Mouse (Mus musculus) limb, embryonic 10.5 days (tissue): Measurements from ENCODE around the gene Olfr90. TPM values are rescaled to one million over a fixed set of nuclear protein-coding genes. Genes with fewer than 3 reads are reported as not detected.

Source experiments
- polyA plus RNA-seq: library from polyadenylated mRNA; unstranded; fragments of >200 nt; fragmentation: Nextera tagmentation; extraction: Ambion mirVana; gene quantifications from 2 replicates; pipeline ENCODE4 v1.2.1, GENCODE M21; 2016

Gene Olfr90
- polyA plus RNA-seq, 1 experiment from 2014 or later, result 0.06 TPM

Other genes starting within 250 kb of the Olfr90 start
- gene Trim15, start 221.3 kb downstream of the Olfr90 start, polyA plus RNA-seq, result 0.18 and 0.30 TPM in 2 replicates
- 5.1 and 5.8 TPM in 2 replicates for gene Trim10, start 218.9 kb downstream of the Olfr90 start, polyA plus RNA-seq
- gene Trim40, start 198.4 kb downstream of the Olfr90 start, polyA plus RNA-seq, result not detected in 2 replicates
- gene Trim31, start 190.4 kb downstream of the Olfr90 start, polyA plus RNA-seq, result not detected in 2 replicates
- gene Rnf39, start 145.6 kb downstream of the Olfr90 start, polyA plus RNA-seq, result 0.13 and 0.45 TPM in 2 replicates
- 152 and 174 TPM in 2 replicates for gene Ppp1r11, start 136.8 kb downstream of the Olfr90 start, polyA plus RNA-seq
- gene Znrd1, start 129.9 kb downstream of the Olfr90 start, polyA plus RNA-seq, result 107 and 114 TPM in 2 replicates
- gene Znrd1as, start 129.9 kb downstream of the Olfr90 start, polyA plus RNA-seq, result 8.9 and 9.5 TPM in 2 replicates
- gene 2410137M14Rik, start 107.3 kb downstream of the Olfr90 start, polyA plus RNA-seq, result not detected in 2 replicates
- 0.55 and 1.2 TPM in 2 replicates for gene H2-M5, start 99.0 kb downstream of the Olfr90 start, polyA plus RNA-seq
- gene Zfp57, start 87.3 kb downstream of the Olfr90 start, polyA plus RNA-seq, result 69.9 and 92.6 TPM in 2 replicates
- gene Mog, start 65.1 kb downstream of the Olfr90 start, polyA plus RNA-seq, result 0.08 and 0.20 TPM in 2 replicates
- gene Gabbr1, start 42.5 kb downstream of the Olfr90 start, polyA plus RNA-seq, result 6.6 and 9.0 TPM in 2 replicates
- 0.05 TPM in 1 of 2 replicates, not detected in the other for gene Olfr91, start 9.8 kb upstream of the Olfr90 start, polyA plus RNA-seq
- not detected in 2 replicates for gene Olfr92, start 31.6 kb upstream of the Olfr90 start, polyA plus RNA-seq
- gene Olfr93, start 73.0 kb upstream of the Olfr90 start, polyA plus RNA-seq, result not detected in 2 replicates
- not detected in 2 replicates for gene Ubd, start 105.4 kb upstream of the Olfr90 start, polyA plus RNA-seq
- gene Olfr94, start 112.5 kb upstream of the Olfr90 start, polyA plus RNA-seq, result not detected in 2 replicates
- gene Olfr95, start 124.6 kb upstream of the Olfr90 start, polyA plus RNA-seq, result not detected in 2 replicates
- not detected in 2 replicates for gene Olfr96, start 131.6 kb upstream of the Olfr90 start, polyA plus RNA-seq
- gene Olfr97, start 148.8 kb upstream of the Olfr90 start, polyA plus RNA-seq, result not detected in 2 replicates
- not detected in 2 replicates for gene Olfr98, start 175.2 kb upstream of the Olfr90 start, polyA plus RNA-seq
- gene H2-M3, start 181.7 kb upstream of the Olfr90 start, polyA plus RNA-seq, result 0.64 and 0.74 TPM in 2 replicates
- gene Olfr99, start 195.0 kb upstream of the Olfr90 start, polyA plus RNA-seq, result not detected in 2 replicates
- not detected in 2 replicates for gene Olfr101, start 215.8 kb upstream of the Olfr90 start, polyA plus RNA-seq
- not detected in 2 replicates for gene Olfr102, start 228.6 kb upstream of the Olfr90 start, polyA plus RNA-seq